Mouse (Mus musculus): ENCODE results near the gene Tsacc.
"Not testable (repeated sequence)": the region's sequence is repeated elsewhere in the genome, so short reads cannot be mapped to it uniquely, and the experiment has no call there.

The Tsacc gene

GRCm38 (mm10) chr3:88296561-88297318, at the start of gene Tsacc, which contains the start of gene Cct3:
Tsacc (minus strand) TSS chr3:88296999.
Cct3 (plus strand) TSS chr3:88297116.
- in situ Hi-C loops (cut with MboI; ENCODE audit: unreplicated experiment in 2 of 2) = no loop called here

GRCm38 (mm10) chr3:88339006-88339405, 42.2 kb upstream of the Tsacc start:
- in situ Hi-C loops (cut with MboI; ENCODE audit: unreplicated experiment in 2 of 2) = no loop called here

GRCm38 (mm10) chr3:88338316-88338715, 41.5 kb upstream of the Tsacc start:
- in situ Hi-C loops (cut with MboI; ENCODE audit: unreplicated experiment in 2 of 2) = no loop called here

GRCm38 (mm10) chr3:88337367-88338020, 40.7 kb upstream of the Tsacc start:
- in situ Hi-C loops (cut with MboI; ENCODE audit: unreplicated experiment in 2 of 2) = no loop called here

- in situ Hi-C loops (cut with MboI; ENCODE audit: unreplicated experiment in 2 of 2) = no loop called here
These were observed 39.5 kb upstream of the Tsacc start, which contains the start of the genes Tmem79 and Smg5 for GRCm38 (mm10) chr3:88336058-88337013. Tmem79 (minus strand) TSS chr3:88336148. Smg5 (plus strand) TSS chr3:88336260.

GRCm38 (mm10) chr3:88335436-88336053, 38.7 kb upstream of the Tsacc start:
- in situ Hi-C loops (cut with MboI; ENCODE audit: unreplicated experiment in 2 of 2) = no loop called here

GRCm38 (mm10) chr3:88334902-88335435, 38.2 kb upstream of the Tsacc start:
- in situ Hi-C loops (cut with MboI; ENCODE audit: unreplicated experiment in 2 of 2) = loop anchor here (5.0 kb wide), 2 partner anchors 72 to 137 kb away; no protein-coding TSS in a partner anchor

- in situ Hi-C loops (cut with MboI; ENCODE audit: unreplicated experiment in 2 of 2) = loop anchor here (5.0 kb wide), 2 partner anchors 73 to 138 kb away; no protein-coding TSS in a partner anchor
These were observed 37.3 kb upstream of the Tsacc start for GRCm38 (mm10) chr3:88334029-88334658.

- in situ Hi-C loops (cut with MboI; ENCODE audit: unreplicated experiment in 2 of 2) = loop anchor here (5.0 kb wide), 2 partner anchors 76 to 141 kb away; no protein-coding TSS in a partner anchor
These were observed 34.5 kb upstream of the Tsacc start for GRCm38 (mm10) chr3:88331282-88331681.

GRCm38 (mm10) chr3:88328956-88329355, 32.2 kb upstream of the Tsacc start:
- in situ Hi-C loops (cut with MboI; ENCODE audit: unreplicated experiment in 2 of 2) = no loop called here

GRCm38 (mm10) chr3:88324951-88325405, 28.2 kb upstream of the Tsacc start, which contains the start of gene Glmp:
Glmp (plus strand) TSS chr3:88325023.
- in situ Hi-C loops (cut with MboI; ENCODE audit: unreplicated experiment in 2 of 2) = loop anchor here in 1 of 2 experiments (25.0 kb wide), 2 partner anchors 737 to 1712 kb away; no protein-coding TSS in a partner anchor

- in situ Hi-C loops (cut with MboI; ENCODE audit: unreplicated experiment in 2 of 2) = no loop called here
These were observed 2.4 kb upstream of the Tsacc start for GRCm38 (mm10) chr3:88299172-88299571.

- in situ Hi-C loops (cut with MboI; ENCODE audit: unreplicated experiment in 2 of 2) = no loop called here
These were observed 587 bp upstream of the Tsacc start for GRCm38 (mm10) chr3:88297321-88297851.

- in situ Hi-C loops (cut with MboI; ENCODE audit: unreplicated experiment in 2 of 2) = no loop called here
These were observed 664 bp downstream of the Tsacc start for GRCm38 (mm10) chr3:88296110-88296560.

- in situ Hi-C loops (cut with MboI; ENCODE audit: unreplicated experiment in 2 of 2) = not testable (repeated sequence)
These were observed 1.5 kb downstream of the Tsacc start for GRCm38 (mm10) chr3:88295272-88295671.

- in situ Hi-C loops (cut with MboI; ENCODE audit: unreplicated experiment in 2 of 2) = no loop called here
These were observed 4.8 kb downstream of the Tsacc start for GRCm38 (mm10) chr3:88291970-88292369.

- in situ Hi-C loops (cut with MboI; ENCODE audit: unreplicated experiment in 2 of 2) = not testable (repeated sequence)
These were observed 8.6 kb downstream of the Tsacc start for GRCm38 (mm10) chr3:88288133-88288713.

- in situ Hi-C loops (cut with MboI; ENCODE audit: unreplicated experiment in 2 of 2) = no loop called here
These were observed 9.7 kb downstream of the Tsacc start, which contains the start of gene Gm38392 for GRCm38 (mm10) chr3:88287110-88287509. Gm38392 (minus strand) TSS chr3:88287210.

Data from v-Abl transformed pro-B cells (cell line).